Mouse (Mus musculus) urinary bladder, adult 18-20 months (tissue): ENCODE results near the gene Chga.
A peak's percentile ranks its signal among the peaks of the same experiment; 100 is the strongest.

Experiments
- DNase-seq, 2 experiments: peaks; one replicate each; pipeline ENCODE4 v3.0.0; 2022; ENCODE audit warnings: low spot score in 2 of 2, mixed read lengths in 2 of 2

Chga gene

GRCm38 (mm10) chr12:102554721-102555516, at the start of gene Chga:
Chga (plus strand) TSS chr12:102554969.
- DNase-seq: peak in 1 of 2 experiments; percentile 31

DNA sequence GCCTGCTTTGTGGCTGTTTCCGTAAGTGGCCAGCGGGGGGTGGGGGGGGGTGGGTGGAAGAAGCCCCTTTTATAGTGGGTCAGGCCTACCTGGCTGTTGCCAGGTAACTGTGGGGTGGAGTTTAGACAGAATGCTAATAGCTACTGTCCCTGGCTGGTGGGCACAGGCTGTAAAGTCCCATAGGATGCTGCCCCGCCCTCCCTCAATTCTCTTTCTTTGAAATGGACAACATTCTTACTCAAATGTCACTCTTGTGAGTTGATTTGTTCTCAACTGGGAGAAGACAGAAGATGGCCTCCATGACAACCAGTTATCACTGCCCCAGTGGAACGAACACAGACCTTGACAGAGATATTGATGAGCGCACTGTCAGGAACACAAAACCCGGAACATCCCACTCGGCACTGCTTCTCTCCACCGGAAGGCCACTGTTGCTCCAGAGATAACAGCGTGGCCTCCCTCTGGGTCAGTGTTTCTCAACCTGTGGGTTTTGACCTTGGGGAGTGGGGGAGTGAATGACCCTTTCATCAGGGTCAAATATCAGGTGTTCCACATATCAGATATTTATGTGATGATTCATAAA, 49.5 kb upstream of the Chga start:
- DNase-seq: no peak

- DNase-seq: no peak
Measured at GRCm38 (mm10) chr12:102505949-102506348, 48.8 kb upstream of the Chga start.

- no peak for DNase-seq
Measured at GRCm38 (mm10) chr12:102511363-102511762, 43.4 kb upstream of the Chga start.

GRCm38 (mm10) chr12:102514151-102514550, 40.6 kb upstream of the Chga start:
- DNase-seq: no peak

DNA sequence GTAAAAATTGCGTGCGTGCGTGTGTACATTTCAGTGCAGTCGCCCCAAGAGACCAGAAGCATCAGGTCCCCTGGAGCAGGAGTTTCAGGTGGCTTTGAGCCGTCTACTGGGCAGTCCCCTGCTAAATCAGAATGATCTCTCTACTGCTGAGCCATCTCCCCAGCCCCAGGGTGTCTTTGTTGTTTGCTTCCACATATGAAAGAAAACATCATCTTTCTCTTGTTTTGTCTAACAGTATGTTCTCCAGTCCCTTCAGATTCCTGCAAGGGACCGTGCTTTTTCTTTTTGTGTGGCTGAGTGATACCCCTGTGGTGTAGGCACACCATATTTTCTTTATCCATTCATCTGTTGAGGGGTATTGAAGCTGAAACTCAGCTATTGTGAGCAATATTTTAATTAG, 40.0 kb upstream of the Chga start:
- no peak for DNase-seq

- no peak for DNase-seq
Measured at GRCm38 (mm10) chr12:102516151-102516550, 38.6 kb upstream of the Chga start.

- no peak for DNase-seq
Measured at GRCm38 (mm10) chr12:102517647-102518046, 37.1 kb upstream of the Chga start.

DNA sequence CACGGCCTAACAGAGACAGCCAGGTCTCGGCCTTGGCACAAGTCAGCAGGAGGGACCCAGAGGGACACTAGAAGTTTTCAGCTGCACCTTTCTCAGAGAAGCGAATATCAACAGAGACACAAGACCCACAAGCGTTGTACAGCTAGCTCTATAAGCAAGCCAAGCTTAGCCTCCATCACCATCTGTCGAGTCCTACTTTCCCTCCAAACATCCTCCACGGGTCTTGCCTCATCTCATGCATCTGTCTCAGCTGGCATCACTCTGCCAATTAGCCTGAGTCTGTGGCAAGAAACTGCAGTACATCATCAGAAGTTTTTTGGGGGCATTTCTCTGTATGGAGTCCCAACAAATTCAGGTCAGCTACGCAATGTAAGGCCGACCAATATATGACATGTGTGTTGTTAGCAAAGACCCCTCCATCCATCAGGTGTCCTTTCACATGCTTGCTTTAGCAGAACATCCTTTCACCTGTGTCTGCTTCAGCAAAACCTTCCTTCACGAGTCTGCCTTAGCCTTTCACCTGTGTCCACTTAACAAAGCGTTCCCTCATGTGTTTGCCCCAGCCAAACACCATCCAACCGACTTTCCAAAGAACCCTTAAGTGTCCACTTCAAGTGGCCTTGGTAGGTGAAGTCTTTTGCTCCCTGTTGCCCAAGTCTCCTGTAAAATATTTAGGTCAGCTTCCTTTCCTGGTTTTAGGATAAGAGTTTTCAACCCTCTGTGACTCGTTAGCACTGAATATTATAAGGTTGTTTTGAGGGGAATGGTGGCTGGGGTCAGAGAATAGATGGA, 34.6 kb upstream of the Chga start:
- DNase-seq: no peak

DNA sequence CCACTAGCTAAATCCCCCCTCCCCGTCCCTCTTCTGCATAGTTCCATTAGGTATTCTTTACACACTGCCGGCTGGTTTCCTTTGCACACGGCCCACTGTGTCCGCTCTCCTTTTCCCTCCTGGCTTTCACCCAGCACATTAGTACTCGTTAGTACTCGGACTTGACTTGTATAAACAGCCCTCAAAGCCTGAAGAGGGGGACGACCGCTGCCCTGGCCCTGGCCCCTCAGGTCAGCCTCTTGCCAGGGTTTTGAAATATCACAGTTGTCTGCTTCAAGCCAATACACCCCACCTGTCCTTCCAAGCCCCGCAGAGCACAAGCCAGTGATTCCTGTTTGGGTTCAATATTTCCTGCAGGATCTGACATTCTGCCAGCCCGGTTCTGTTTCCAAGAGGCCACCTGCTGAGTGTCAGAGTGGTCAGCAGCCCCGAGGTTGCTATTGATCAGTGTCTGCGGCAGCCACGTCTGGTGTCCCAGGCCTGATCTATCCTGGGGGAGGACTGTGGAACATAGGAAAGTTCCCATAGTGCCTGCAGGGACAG, 32.9 kb upstream of the Chga start:
- peak in 1 of 2 experiments; percentile 22 for DNase-seq

GRCm38 (mm10) chr12:102524216-102524615, 30.6 kb upstream of the Chga start:
- DNase-seq: no peak

DNA sequence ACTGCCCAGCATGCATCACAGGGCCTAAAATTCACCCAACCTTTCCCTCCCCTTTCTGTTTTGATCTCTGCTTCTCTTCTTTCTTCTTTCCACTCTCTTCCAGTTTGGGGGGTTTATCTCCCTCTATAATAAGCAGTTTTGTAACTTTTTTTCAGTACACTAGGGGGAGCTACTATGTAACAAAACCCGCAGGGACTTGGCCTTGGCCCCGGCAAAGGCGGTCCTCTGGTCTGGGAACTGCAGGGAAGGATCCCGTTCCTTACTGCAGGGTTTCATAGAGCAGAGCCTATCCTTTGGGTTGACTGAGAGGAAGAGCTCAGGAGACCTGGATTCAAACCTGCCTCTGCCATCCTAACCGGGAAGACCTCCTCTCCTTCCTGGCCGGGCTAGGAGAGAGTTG, 30.0 kb upstream of the Chga start:
- no peak for DNase-seq

DNA sequence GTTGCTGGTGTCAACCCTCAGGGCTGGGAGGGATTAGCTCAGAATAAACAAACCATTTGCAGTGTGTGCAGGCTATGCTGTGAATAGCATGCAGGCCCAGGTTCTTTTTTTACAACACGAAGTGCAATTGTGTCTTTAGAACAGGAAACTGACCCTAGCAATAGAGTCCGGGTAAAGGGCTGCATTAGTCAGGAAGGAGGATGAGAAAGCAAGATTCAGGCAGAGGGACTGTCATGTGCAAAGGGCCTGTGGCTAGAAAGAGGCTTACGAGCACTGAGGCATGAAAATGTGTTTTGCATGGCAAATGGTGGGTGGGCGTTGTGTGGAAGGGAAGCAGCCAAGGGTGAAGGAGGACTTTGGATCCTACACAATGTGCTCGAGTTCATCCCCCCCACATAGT, 26.8 kb upstream of the Chga start:
- no peak for DNase-seq

DNA sequence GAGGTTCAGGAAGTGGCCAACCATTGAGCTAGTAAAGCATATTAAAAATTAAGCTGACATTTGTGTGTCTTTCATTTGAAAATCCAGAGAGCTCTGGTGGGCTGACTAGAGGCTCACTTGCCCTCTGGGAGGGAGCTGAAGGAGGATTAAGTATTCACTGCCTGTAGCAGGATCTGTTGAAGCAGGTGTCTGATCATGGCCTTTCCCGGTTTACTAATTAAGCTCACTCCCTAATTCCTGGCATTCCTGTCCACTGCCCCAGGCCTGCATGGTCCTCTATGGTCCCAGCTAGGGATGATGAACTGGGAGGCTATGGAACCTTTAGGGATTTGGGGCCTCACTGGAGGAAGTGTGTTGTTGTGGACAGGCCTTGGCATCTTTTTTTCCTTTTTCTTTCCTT, 19.0 kb upstream of the Chga start:
- no peak for DNase-seq

GRCm38 (mm10) chr12:102540278-102540677, 14.5 kb upstream of the Chga start:
- no peak for DNase-seq

DNA sequence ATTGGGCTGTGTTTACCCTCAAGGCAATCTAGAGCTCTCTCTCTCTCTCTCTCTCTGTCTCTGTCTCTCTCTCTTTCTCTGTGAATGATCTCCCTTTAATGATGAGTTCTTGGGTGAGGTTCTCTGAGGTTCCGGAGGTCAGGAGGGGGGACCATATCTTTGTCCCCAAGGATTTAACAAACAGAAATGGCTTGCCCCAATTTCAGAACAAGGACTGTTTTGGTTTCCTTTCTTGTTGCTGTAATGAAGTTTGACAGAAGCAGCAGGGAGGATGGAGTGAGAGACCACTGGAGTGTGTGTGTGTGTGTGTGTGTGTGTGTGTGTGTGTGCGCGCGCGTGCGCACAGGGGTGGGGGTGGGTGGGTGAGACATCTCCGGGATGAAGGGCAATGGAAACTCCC, 13.6 kb upstream of the Chga start:
- DNase-seq: no peak

- DNase-seq: no peak
Measured at GRCm38 (mm10) chr12:102545122-102545521, 9.6 kb upstream of the Chga start.

DNA sequence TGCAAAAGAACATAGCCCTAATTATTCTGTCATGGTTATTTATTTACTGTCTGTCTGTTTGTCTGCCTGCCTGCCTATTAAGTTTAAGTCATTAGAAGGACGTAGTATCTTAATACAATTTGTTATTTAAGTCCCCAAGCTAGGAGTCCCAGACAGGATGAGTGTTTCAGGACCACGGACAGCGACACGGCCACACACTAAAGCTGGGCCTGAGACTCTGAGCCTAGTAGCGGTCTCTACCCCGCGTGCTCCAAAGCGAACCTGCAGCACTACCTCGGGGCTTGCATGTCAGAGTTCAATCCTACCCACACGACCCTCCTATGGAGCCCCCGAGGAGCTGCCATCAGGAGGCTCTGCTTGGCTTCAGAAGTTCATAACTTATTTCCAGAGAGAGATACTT, 4.2 kb upstream of the Chga start:
- DNase-seq: peak; percentile 31 to 37

DNA sequence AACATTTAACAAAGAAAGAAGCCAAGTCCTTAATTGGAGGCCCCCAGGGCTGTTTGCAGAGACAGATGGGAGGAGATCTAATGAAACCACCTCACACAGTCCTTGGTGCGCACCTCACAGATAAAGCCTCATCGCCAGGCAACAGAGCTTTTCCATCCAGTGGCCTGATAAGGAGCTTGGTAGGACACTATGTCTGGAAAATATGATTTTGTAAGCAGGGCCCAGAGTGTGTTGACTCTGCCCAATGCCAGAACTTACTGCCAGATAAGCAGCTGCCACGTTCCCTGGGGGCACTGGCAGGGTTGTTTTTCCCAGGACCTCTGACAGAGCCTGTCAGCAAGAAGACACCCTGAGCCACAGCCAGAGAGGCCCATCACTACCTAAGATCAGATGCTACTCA, 3.6 kb upstream of the Chga start:
- no peak for DNase-seq

- no peak for DNase-seq
Measured at GRCm38 (mm10) chr12:102552001-102552400, 2.8 kb upstream of the Chga start.

DNA sequence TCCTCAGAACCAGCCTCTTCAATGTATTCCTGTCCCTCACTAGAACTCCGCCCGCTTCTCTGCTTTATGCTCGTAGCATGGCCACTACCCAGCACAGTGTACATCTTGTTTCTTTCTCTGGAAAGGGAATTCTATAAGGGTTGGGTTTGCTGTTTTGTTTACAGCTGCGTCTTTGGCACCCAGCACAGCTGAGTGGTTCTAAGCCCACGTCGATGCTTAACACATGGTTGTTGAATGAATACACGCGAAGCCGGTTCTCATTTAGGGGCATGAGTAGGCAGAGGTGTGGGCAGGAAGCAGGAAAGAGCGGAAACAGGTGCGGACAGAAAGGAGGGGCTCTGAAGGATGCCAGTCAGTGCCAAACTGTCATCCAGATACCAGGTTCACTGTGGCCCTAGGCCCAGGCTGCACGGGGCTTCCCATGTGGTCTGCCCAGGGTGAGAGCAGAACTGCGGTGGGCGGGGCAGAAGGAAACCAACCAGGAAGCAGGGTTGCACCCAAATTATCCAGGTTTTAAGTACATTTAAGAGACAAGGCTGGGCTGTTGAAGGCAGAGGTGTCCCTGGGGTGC, 979 bp upstream of the Chga start:
- no peak for DNase-seq

GRCm38 (mm10) chr12:102555850-102556249, 1.1 kb downstream of the Chga start:
- DNase-seq: no peak
